33 mouse cellular contexts compared by ENCODE assay signal in the genomic region with DNA sequence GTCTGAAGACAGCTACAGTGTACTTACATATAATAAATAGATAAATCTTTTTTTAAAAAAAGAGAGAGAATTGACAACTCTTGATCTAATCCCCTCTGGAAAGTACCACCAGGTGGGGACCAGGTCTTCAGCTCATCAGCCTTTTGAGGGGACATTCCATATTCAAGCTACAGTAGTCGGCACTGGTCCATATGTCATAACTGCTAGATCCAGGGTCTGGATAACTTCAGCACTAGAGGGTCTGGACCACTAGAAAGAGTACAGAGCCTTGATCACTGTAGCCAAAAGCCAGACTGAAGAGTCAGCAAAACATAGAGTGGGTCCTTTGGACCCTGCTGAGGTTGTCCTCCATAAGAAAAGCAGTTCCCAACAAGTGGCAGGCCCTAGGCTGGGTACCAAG.
"Had no signal": no experiment of that assay in that cellular context is flagged by ENCODE, and none has a peak within 500 bp of the region (broad histone marks: within the 10 kb centered on the region; RNA-seq: fewer than 3 reads in every experiment).

No protein-coding gene starts in this region.

- H3K4me3 ChIP-seq: heart, embryonic 13.5 days; heart, embryonic 15.5 days; hindbrain, embryonic 10.5 days; hindbrain, embryonic 12.5 days; hindbrain, embryonic 13.5 days; hindbrain, embryonic 15.5 days; intestine, embryonic 15.5 days; kidney, embryonic 15.5 days; layer of hippocampus, adult 2 months; left cerebral cortex, adult 2 months had no signal

- H3K27me3 ChIP-seq: heart, embryonic 13.5 days; heart, embryonic 15.5 days; hindbrain, embryonic 12.5 days; hindbrain, embryonic 13.5 days; hindbrain, embryonic 15.5 days; intestine, embryonic 15.5 days; kidney, embryonic 15.5 days had no signal

- H3K4me1 ChIP-seq: heart, embryonic 13.5 days; heart, embryonic 15.5 days; hindbrain, embryonic 10.5 days; hindbrain, embryonic 12.5 days; hindbrain, embryonic 13.5 days; hindbrain, embryonic 15.5 days; intestine, embryonic 15.5 days; kidney, embryonic 15.5 days had no signal

- H3K9me3 ChIP-seq: heart, embryonic 13.5 days; heart, embryonic 15.5 days; hindbrain, embryonic 10.5 days; hindbrain, embryonic 12.5 days; hindbrain, embryonic 13.5 days; hindbrain, embryonic 15.5 days; intestine, embryonic 15.5 days; kidney, embryonic 15.5 days had no signal

- H3K27ac ChIP-seq: heart, embryonic 13.5 days; heart, embryonic 15.5 days; hindbrain, embryonic 10.5 days; hindbrain, embryonic 12.5 days; hindbrain, embryonic 13.5 days; hindbrain, embryonic 14.5 days; hindbrain, embryonic 15.5 days; hindbrain, postnatal 0 days; intestine, embryonic 15.5 days; kidney, embryonic 15.5 days; kidney, postnatal 0 days; layer of hippocampus, adult 2 months; left cerebral cortex, adult 2 months had no signal

- ATAC-seq: hindbrain, embryonic 16.5 days; hindbrain, postnatal 0 days; inflammation-experienced regulatory T-cells, adult 6 months; intestine, embryonic 15.5 days; intestine, embryonic 16.5 days; intestine, postnatal 0 days had no signal

- H3K36me3 ChIP-seq: heart, embryonic 13.5 days; heart, embryonic 15.5 days; hindbrain, embryonic 10.5 days; hindbrain, embryonic 12.5 days; hindbrain, embryonic 13.5 days; hindbrain, embryonic 15.5 days; intestine, embryonic 15.5 days; kidney, embryonic 15.5 days had no signal

- H3K4me2 ChIP-seq: heart, embryonic 11.5 days; heart, embryonic 13.5 days; heart, embryonic 15.5 days; hindbrain, embryonic 12.5 days; hindbrain, embryonic 13.5 days; hindbrain, embryonic 14.5 days; hindbrain, embryonic 15.5 days; intestine, embryonic 15.5 days; kidney, embryonic 15.5 days had no signal

- H3K9ac ChIP-seq: heart, embryonic 13.5 days; heart, embryonic 15.5 days; hindbrain, embryonic 12.5 days; hindbrain, embryonic 13.5 days; hindbrain, embryonic 14.5 days; hindbrain, embryonic 15.5 days; intestine, embryonic 15.5 days; kidney, embryonic 15.5 days had no signal

- DNase-seq: heart, postnatal 14 days; heart, postnatal 36 days; heart, postnatal 4 days; kidney, adult 11 months; kidney, adult 18-20 months; kidney, adult 2 months; kidney, adult 8-10 months; kidney, adult 9 months; kidney, postnatal 10 days; kidney, postnatal 14 days; kidney, postnatal 25 days; kidney, postnatal 36 days; kidney, postnatal 4 days; layer of hippocampus, adult 9-11 months; layer of hippocampus, postnatal 36 days had no signal
